Mouse (Mus musculus) hindlimb bud, embryonic 11.5 days (tissue): Measurements from ENCODE around the gene Tk2.
"Not testable (repeated sequence)": the region's sequence is repeated elsewhere in the genome, so short reads cannot be mapped to it uniquely, and the experiment has no call there.

Experiments used
- DNase-seq: peaks from one replicate; pipeline ENCODE4 v3.0.0-alpha.2; 2012; ENCODE audit warnings: low read depth, low spot score; ENCODE audit errors: extremely low spot score

Gene Tk2

GRCm38 (mm10) chr8:104248276-104248675, at the start of gene Tk2:
Gene Tk2 (minus strand): TSS chr8:104248558.
- no peak for DNase-seq

- no peak for DNase-seq
Measured at GRCm38 (mm10) chr8:104294396-104294795, 46.0 kb upstream of the Tk2 start.

GRCm38 (mm10) chr8:104293081-104293480, 44.7 kb upstream of the Tk2 start, which contains the start of gene Cmtm2a:
Gene Cmtm2a (minus strand): TSS chr8:104293181.
- not testable (repeated sequence) for DNase-seq

- DNase-seq: no peak
Measured at GRCm38 (mm10) chr8:104268937-104269440, 20.6 kb upstream of the Tk2 start.

- no peak for DNase-seq
Measured at GRCm38 (mm10) chr8:104268368-104268767, 20.0 kb upstream of the Tk2 start.

GRCm38 (mm10) chr8:104264271-104264935, 16.0 kb upstream of the Tk2 start:
- not testable (repeated sequence) for DNase-seq

- DNase-seq: not testable (repeated sequence)
Measured at GRCm38 (mm10) chr8:104261802-104262201, 13.4 kb upstream of the Tk2 start.

GRCm38 (mm10) chr8:104253016-104253415, 4.7 kb upstream of the Tk2 start:
- DNase-seq: no peak

GRCm38 (mm10) chr8:104251461-104251860, 3.1 kb upstream of the Tk2 start:
- DNase-seq: peak; percentile 12

GRCm38 (mm10) chr8:104250439-104251367, 2.3 kb upstream of the Tk2 start, which contains the start of gene Cklf:
Gene Cklf (plus strand): TSS chr8:104250861.
- peak; percentile 94 for DNase-seq

GRCm38 (mm10) chr8:104249442-104249996, 1.2 kb upstream of the Tk2 start:
- DNase-seq: no peak

- DNase-seq: no peak
Measured at GRCm38 (mm10) chr8:104247908-104248275, 466 bp downstream of the Tk2 start.

GRCm38 (mm10) chr8:104247054-104247907, 1.1 kb downstream of the Tk2 start:
- no peak for DNase-seq

- DNase-seq: no peak
Measured at GRCm38 (mm10) chr8:104246621-104247020, 1.7 kb downstream of the Tk2 start.

- no peak for DNase-seq
Measured at GRCm38 (mm10) chr8:104242038-104242644, 6.2 kb downstream of the Tk2 start.

GRCm38 (mm10) chr8:104239418-104239861, 8.9 kb downstream of the Tk2 start:
- DNase-seq: no peak

GRCm38 (mm10) chr8:104234573-104234972, 13.8 kb downstream of the Tk2 start:
- DNase-seq: no peak

- no peak for DNase-seq
Measured at GRCm38 (mm10) chr8:104232919-104233318, 15.4 kb downstream of the Tk2 start.

- no peak for DNase-seq
Measured at GRCm38 (mm10) chr8:104232039-104232438, 16.3 kb downstream of the Tk2 start.

- no peak for DNase-seq
Measured at GRCm38 (mm10) chr8:104230377-104230776, 18.0 kb downstream of the Tk2 start.
